Mouse (Mus musculus) spleen, postnatal 10 days (tissue): ENCODE measurements around the gene Sept1.
"Not testable (repeated sequence)": the region's sequence is repeated elsewhere in the genome, so short reads cannot be mapped to it uniquely, and the experiment has no call there.

Experiments
- DNase-seq, 2 experiments: peaks; one replicate each; pipeline ENCODE4 v3.0.0; 2021 to 2022; ENCODE audit warnings: low spot score in 2 of 2

The Sept1 gene

DNA sequence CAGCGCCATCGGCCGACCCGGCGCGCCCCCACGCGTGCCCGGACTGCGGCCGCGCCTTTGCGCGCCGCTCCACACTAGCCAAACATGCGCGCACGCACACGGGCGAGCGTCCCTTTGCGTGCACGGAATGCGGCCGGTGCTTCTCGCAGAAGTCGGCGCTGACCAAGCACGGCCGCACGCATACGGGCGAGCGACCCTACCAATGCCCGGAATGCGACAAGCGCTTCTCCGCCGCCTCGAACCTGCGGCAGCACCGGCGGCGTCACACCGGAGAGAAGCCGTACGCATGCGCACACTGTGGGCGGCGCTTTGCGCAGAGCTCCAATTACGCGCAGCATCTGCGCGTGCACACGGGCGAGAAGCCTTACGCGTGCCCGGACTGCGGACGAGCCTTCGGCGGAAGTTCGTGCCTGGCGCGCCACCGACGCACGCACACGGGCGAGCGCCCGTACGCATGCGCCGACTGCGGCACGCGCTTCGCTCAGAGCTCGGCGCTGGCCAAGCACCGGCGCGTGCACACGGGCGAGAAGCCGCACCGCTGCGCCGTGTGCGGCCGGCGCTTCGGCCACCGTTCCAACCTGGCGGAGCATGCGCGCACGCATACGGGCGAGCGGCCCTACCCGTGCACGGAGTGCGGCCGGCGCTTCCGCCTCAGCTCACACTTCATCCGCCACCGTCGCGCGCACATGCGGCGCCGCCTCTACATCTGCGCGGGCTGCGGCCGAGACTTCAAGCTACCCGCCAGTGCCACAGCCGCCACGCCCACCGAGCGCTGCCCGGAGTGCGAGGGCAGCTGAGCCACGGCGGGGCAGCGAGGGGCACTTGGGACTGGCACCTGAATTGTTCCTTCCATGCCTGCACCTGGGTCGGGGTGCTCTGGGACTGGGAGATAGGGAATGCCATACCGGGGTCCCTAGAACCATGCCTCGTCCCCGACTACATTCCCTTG is 21.2 kb upstream of the Sept1 start:
- peak; percentile 86 to 96 for DNase-seq

DNA sequence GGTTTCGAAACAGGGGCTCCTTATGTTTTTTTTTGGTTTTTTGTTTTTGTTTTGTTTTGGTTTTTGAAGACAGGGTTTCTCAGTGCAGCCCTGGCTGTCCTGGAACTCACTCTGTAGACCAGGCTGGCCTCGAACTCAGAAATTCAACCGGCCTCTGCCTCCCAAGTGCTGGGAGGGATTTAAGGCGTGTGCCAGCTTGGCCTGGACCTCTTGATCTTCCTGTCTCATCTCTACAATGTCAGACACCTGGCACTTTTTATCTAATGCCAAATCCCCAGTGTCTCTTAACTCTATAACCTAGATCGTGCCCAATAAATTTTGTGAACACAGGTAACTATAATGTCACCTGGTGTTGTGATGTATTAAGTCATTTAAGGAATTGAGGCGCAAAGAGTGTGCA is 20.4 kb upstream of the Sept1 start:
- DNase-seq, result no peak

DNA sequence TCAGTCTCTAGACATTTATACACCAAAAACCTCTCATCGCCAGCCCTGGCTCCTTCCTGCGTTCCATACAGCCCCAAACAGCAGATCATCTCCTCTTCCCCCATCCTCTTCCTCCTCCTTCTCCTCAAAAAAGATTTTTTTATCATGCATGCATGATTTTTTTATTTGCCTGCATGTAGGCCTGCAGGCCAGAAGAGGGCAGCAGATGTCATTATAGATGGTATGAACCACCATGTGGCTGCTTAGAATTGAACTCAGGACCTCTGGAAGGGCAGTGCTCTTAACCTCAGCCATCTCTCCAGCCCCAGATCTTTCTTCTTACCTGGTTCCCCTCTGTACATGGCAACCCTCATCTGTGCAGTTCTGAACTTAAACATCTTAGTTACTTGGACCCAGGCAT is 19.5 kb upstream of the Sept1 start:
- DNase-seq, result peak in 1 of 2 experiments; percentile 63

DNA sequence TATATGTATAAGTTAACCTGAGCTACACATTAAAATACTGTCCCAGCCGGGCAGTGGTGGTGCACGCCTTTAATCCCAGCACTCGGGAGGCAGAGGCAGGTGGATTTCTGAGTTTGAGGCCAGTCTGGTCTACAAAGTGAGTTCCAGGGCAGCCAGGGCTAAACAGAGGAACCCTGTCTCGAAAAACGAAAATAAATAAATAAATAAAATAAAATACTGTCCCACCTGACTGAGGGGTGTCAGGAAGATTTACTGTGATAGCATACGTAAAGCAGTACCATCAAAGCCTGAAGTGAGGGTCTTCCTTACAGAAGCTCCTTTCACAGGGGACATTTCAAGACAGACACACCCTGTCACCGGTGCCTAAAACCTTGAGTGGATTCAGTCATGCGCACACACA is 17.6 kb upstream of the Sept1 start:
- DNase-seq, result not testable (repeated sequence)

DNA sequence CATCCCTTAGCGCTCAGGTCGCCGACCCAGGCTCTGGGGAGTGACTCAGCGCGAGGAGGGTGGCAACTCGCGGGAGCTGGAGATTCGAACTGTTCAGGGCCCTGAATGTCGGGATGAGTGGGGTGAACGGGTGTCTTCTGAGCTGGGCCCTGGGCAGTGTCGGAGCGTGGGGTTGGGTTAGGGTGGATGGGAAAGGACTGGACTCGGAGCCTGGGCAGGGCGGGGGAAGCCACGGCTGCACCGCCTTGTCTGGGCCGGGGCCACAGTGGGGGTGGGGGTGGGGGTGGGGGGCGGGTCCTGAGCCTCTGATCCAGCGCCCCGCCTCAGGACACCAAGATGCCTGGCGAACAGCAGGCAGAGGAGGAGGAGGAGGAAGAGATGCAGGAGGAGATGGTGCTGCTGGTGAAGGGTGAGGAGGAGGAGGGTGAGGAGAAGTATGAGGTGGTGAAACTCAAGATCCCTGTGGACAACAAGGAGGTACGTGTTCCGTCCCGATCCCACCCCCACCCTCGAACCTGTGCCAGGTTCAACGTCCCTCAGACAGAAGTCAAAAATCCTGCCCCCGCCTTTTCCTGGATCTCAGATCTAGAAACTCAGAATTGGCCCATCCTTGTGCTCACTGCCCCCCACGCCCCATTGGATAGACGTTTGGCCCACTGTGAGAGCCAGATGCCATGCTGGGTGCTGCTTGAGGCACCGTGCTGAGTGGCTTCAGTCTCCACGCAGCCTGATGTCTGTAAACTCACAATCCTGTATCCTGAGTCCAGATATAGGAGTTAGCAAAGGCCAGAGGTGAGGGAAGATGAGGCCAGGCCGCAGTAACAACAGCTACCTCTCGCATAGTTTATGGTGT is 12.0 kb upstream of the Sept1 start:
- DNase-seq, result no peak

DNA sequence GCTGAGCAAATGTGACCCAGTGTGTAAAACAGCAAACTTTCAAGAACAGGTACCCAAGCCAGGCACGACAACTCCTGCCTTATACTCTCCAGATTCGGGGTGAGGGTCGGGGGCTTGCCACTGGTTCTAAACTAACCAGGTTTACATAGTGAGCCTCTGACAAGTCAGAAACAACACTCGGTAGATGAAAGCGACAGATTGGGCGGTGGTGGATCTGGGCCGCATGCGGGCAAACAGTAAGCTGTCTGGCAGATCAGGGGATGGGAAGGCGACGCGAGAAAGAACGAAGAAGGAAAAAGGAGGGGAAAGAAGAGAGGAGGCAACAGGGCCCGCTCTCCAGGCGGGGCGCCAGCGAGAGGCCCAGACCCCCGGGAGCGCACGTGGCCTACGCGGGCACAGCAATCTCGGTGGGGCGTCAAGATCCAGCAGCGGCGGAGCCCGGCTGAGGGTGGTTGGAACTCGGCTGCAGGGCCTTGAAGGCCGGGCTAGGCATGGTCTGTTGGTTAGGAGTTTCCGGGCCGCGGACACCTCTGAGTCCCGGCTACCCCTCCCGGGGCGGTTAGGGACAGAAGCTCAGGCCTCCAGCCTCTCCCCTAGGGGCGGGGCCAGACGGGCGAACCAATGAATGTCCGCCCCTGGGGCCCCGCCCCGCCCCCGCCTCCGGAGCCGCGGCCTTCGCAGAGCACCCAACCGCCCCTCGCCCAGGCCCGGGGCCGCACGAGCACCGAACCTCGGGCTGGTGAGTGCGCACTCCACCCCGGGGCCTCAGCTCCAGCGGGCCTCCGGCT is 11.1 kb upstream of the Sept1 start, which contains the start of gene Zfp771:
TSS of gene Zfp771 (plus strand) at position 405 of the 788 bp plus-strand sequence.
- DNase-seq, result peak; percentile 92 to 97

DNA sequence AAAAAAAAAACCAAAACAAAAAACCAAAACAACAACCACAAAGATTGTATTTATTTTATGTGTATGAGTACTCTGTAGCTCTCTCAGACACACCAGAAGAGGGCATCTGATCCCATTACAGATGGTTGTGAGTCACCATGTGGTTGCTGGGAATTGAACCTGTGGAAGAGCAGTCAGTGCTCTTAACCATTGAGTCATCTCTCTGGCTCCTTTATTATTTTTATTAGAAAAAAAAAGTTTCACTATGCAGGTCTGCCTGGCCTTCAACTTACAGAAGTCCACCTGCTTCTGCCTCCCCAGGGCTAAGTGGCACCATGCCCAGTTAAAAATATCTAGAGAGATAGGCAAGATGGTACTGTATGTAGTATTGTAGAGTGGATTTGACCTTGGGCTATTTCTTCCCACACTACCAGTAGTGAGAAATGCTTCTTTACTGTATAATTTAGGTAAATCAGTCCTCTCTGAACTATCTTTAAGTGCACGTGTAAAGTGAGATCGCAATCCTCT is 10.5 kb upstream of the Sept1 start:
- DNase-seq, result no peak

DNA sequence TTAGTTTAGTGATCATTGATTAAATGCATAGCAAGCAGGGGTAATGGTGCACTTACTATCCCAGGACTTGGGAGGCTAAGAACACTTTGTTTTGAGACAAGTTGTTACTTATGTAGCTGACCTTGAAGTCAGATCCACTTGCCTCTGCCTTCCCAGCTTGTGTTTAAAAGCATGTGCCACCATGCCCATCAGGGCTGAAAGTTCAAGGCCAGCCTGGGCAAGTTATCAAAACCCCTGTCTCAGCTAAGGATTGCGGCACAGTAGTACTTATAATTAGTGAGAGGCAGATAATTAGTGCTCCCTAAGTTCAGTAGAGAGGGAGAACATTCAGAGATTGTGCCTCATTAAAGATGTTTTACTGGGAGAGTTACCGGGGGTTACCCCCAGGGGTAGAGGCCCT is 1.8 kb upstream of the Sept1 start:
- DNase-seq, result no peak

DNA sequence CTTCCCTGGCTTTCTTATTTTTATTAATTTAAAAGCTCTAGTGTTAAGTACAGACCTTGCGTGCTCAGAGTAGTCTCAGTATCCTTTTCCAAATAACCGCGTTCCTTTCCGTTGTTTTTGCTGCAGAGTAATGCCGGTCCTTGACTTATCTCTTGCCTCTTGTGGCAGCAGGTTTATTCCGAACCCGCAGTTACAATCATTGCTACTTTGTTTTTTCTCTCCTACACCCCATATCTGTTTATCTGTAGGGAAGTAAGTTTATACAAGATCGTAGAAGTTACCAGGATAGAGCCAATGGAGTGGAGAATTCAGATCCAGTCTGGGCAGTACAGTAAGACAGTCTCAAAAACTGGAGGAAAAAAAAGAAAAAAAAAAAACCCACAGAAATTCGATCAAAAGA is 835 bp upstream of the Sept1 start:
- DNase-seq, result no peak

DNA sequence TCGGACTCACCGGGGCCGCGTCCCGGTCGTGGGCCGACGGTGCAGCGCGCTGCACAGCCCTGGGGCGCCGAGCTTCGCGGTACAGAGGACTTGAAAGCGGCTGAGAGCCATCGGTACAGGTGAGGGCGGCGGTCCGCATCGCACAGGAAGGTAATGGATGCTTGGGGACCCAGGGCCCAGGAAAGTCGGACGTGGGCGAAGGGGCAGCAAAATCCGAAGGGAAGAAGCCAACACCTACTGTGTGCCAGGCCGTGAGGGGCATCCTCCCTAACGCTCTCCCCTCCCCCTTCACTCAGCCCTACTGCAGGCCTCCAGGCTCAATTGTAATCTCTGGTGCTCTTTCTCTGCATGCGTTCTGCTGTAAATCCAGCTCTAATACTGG is 429 bp upstream of the Sept1 start:
- no peak for DNase-seq

DNA sequence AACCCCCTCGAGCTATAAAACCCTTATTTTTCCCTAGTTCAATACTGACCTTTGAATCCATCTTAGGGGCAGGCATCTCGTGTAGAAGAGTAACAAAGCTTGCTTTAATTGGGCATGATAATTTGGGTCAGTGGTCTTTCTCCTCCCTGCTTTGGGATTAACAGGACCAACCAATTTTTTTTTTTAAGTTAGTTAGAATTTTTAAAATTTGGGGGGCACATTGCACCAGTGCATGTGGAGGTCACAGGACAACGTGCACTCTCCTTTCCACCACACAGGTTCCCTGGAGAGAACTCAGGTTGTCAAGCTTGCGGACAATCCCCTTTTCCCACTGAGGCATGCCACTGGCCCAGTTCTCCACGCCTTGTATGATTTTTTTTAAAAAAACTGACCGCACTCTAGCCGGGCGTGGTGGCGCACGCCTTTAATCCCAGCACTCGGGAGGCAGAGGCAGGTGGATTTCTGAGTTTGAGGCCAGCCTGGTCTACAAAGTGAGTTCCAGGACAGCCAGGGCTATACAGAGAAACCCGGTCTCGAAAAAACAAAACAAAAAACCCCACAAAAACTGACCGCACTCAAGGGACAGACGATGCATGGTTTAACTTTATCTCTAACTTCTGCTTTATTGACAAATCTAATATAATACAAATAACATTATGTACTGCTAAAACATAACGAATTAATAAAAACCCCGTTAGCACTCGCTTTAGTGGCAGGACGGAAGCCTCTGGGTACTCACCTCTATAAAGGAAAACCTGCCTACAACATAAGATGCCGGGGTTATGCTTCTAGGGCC is 906 bp downstream of the Sept1 start:
- no peak for DNase-seq

DNA sequence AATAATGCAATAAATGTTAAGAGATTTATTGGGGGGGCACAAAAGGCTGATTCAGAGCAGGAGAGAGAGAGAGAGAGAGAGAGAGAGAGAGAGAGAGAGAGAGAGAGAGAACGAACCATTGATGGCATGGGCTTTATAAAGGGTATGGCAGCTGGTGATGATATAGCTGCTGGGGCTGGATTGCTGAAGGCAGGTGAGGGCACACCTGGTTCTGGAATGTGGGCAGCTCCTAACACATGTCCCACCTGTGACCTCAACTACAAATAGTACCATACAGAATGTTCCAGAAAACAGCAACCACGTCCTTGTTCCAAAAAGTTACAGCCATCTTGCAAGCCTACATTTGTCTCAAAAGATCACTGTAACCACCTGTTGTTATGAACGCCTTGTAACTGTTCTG is 1.6 kb downstream of the Sept1 start:
- DNase-seq, result no peak

DNA sequence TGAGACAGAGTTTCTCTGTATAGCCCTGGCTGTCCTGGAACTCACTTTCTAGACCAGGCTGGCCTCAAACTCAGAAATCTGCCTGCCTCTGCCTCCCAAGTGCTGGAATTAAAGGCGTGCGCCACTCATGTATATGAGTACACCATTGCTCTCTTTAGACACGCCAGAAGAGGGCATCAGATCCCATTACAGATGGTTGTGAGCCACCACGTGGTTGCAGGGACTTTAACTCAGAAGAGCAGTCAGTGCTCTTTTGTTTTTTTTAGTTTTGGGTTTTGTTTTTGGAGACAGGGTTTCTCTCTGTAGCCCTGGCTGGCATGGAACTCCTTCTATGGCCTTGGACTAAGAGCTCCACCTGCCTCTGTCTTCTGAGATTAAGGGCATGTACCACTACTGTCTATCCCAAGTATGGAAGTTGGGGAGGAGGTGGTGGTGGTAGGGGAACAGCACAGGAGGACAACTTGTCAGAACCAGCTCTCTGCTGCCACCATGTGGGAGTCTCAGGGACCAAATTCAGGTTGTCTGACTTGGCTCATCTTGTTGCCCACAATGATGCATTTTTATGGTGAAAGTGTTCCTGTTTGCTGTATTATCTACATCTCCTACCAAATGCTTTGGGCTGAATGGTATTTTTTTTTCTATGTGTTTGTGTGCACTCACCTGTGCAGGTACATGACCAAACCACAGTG is 4.2 kb downstream of the Sept1 start:
- DNase-seq, result peak; percentile 89 to 95

DNA sequence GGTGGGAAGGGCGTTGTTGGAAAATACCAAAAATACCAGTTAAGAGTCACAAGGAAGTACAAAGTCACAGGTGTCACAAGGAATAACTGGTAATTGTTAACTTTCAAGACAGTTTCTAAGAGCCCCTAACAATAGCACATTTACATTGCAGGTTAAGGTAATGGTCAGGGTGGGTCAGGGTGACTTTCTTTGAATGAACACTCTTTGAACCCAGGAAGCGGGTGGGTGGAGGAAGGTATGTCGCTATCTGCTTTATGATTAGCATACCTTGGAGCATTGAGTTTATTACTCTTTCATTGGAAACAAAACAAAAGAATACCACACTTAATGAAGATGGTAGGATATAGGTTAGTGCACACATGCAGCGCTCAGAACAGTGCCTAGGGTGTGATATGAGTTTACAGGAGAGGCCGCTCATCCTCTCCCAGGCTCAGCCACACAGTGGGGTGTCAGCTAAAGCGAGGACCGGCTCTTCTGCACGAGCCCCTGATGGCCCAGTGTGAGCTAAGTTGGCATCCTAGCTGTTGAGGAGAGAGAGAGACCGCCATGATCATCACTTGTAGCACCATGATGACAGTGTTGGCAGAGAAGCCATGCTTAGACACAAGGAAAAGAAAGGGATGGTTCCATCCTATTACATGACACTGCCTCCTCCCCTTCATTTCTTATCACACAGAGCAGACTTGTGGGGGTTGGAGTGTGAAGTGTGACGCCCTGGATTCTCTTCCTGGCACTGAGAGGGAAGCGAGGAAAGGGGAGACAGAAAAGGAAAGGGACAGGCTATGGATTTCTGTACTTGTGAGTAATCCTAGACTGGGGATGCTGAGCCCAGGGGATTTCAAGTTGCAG is 7.6 kb downstream of the Sept1 start:
- peak in 1 of 2 experiments; percentile 53 for DNase-seq

DNA sequence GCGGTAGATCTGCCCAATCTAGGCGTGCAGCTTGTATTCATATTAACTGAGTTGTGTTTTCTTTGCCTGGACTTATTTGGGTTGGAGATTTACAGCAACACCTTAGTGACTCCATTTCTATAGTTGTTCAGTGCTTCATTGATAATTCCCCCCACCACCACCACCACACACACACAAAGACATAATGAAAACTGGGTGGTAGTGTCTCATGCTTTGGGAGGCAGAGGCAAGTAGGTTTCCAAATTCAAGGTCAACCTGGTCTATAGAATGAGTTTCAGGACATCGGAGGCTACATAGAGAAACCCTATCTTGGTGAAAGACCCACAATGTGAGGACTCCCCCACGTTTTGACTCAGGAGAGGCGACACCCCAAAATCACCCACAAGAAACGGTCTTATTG is 8.3 kb downstream of the Sept1 start:
- DNase-seq, result no peak

DNA sequence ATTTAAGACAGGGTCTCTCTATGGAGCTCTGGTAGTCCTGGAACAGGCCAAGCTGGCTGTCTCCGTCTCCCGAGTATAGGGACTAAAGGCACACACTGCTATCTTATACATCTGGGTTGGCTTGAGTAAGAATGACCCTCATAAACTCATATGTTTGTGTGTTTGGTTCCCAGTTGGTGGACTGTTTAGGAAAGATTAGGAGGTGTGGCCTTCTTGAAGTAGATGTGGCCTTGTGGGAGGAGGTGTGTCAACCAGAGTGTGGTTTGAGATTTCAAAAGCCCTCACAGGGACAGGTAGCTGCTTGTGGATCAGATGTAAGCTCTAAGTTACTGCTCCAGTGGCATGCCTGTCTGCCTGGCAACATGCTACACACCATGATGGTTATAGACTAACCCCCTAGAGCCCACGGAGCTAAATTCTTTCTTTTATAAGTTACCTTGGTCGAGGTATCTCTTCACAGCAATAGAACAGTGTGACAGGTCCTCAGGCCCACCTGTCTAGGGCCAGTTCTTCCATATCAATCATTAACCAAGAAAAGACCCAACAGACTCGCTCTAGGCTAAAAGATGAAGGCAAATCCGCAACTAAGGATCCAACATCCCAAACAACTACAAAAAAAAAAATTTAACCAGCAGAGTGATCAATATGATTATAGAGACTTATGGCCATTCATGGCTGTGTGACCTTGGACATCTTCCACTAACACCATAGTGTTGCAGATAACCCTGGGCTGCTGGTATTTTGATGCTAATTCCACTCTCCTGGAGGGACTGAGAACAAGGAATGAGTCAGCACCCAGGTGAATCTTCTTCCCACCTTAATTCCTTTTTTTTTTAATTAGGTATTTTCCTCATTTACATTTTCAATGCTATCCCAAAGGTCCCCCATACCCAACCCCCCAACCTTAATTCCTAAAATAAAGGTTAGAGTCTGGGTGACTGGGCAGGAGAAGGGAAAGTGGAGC is 9.1 kb downstream of the Sept1 start:
- no peak for DNase-seq

DNA sequence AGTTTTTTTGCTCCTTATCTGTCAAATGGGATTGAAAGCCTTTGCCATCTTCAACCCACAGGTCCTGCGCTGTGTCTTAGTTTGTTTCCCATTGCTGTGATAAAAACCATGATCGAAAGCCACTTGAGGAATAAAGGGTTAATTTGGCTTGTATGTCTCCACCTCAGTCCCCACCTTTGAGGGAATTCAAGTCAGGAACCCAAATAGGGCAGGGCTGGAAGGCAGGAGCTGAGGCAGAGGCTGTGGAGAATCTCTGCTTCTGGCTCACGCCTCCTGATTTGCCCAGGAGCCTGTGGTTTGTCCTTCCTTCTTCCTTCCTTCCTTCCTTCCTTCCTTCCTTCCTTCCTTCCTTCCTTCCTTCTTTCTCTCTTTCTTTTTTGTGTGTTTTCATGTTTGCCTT is 9.8 kb downstream of the Sept1 start:
- no peak for DNase-seq

DNA sequence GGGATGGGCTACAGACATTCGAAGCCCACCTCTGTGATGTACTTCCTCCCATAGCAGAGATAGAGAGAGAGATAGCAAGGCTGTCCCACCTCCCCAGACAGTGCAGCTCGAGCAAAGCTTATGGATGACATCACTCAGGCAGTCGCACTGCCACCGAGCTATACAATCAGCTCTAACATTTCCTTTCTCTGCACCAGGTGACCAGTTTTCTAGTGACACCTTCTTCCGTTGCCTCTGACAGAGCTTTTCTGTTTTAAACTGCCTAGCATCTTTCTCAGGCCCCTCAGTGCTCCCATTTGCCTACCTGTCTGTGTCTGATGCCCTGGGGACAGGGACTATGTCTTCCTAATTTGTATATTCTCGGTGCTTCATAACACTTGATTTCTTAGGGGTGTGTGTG is 12.5 kb downstream of the Sept1 start:
- peak in 1 of 2 experiments; percentile 16 for DNase-seq
